Mouse (Mus musculus) midbrain, embryonic 16.5 days (tissue): ENCODE measurements around the gene Msgn1. TPM values are rescaled to one million over a fixed set of nuclear protein-coding genes. Genes with fewer than 3 reads are reported as not detected.

Experiments used
- ATAC-seq: fragments of 200-750 bp; cut with Nextera tagmentation; 2 replicates; pipeline ENCODE4 v1.8.0; 2017; ENCODE audit warnings: moderate TSS enrichment
- H3K27ac ChIP-seq: fragments of 300-500 bp; sonication (generic); 2 replicates; pipeline ENCODE4 v1.5.1; 2014; ENCODE audit warnings: mild to moderate bottlenecking, low read length, mixed read lengths
- H3K27me3 ChIP-seq: fragments of 300-500 bp; sonication (generic); 2 replicates; pipeline ENCODE4 v1.6.1; 2014; ENCODE audit warnings: low read depth, low read length, mixed read lengths; ENCODE audit not compliant: control insufficient read depth, insufficient read depth
- H3K36me3 ChIP-seq: fragments of 300-500 bp; sonication (generic); 2 replicates; pipeline ENCODE4 v1.6.1; 2014; ENCODE audit warnings: mild to moderate bottlenecking, low read length, moderate library complexity, mixed read lengths; ENCODE audit not compliant: control insufficient read depth, insufficient read depth
- H3K4me1 ChIP-seq: fragments of 300-500 bp; sonication (generic); 2 replicates; pipeline ENCODE4 v1.6.1; 2014; ENCODE audit warnings: mild to moderate bottlenecking, low read length, mixed read lengths; ENCODE audit not compliant: control insufficient read depth, insufficient read depth
- H3K4me2 ChIP-seq: fragments of 300-500 bp; sonication (generic); 2 replicates; pipeline ENCODE4 v1.6.1; 2014; ENCODE audit warnings: mild to moderate bottlenecking, low read length, mixed read lengths
- H3K4me3 ChIP-seq: fragments of 300-500 bp; sonication (generic); 2 replicates; pipeline ENCODE4 v1.5.1; 2014; ENCODE audit warnings: low read depth, mild to moderate bottlenecking, low read length, moderate library complexity, mixed read lengths
- H3K9ac ChIP-seq: fragments of 300-500 bp; sonication (generic); 2 replicates; pipeline ENCODE4 v1.6.1; 2014; ENCODE audit warnings: low read depth, low read length, mixed read lengths
- H3K9me3 ChIP-seq: fragments of 300-500 bp; sonication (generic); replicated peaks from 2 replicates; pipeline ENCODE4 v1.6.1; 2014; ENCODE audit warnings: mild to moderate bottlenecking, low read length, mixed read lengths; ENCODE audit not compliant: control insufficient read depth, poor library complexity, severe bottlenecking
- WGBS: fragments of 180-500 bp; shearing (Covaris S2); extraction: QIAGEN DNeasy Blood & Tissue Kit; methylation state at CpG from one replicate; pipeline ENCODE4 v1.1.7; 2014; 5-methylcytosine and 5-hydroxymethylcytosine counted together
- polyA plus RNA-seq: library from polyadenylated mRNA; unstranded; fragments of >200 nt; fragmentation: Nextera tagmentation; extraction: Ambion mirVana; gene quantifications from 2 replicates; pipeline ENCODE4 v1.2.1, GENCODE M21; 2015

Gene Msgn1
- polyA plus RNA-seq, 1 experiment from 2014 or later, result not detected

DNA sequence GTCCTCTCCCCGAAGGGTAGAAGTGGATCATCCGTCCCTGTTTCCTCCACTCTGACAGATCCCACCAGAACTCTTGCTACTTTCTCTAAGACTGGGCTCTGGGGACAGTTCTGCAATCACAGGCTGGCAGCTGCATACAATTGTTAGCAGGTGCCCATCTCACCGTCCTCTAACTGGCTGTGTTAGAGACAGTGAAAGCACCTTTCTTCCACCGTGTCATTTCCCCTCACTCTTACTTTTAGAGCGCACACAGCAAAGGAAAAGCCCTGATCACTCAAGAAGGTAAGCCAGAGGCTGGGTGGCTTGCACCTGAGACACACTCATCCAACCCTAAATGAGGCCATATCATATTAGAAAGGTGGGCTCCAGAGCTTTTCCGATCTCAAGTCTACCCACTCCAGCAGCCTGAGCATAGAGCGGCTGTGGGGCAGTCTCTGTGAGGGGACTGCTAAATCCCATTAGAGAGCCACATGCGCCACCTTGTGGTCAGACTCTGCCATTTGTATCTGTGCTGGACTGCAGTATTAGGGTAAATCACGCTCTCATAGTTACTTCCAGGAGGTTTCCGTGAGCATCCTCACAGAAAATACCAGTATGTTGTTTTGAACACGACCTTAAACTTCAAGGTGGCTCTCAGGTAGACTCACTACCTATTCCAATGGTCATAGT is 30.2 kb downstream of the Msgn1 start:
- Histone ChIP-seq H3K4me1 (0 out of 2 replicates have a peak, but pooled peaks cover 4% of the 10 kb centered on the region), H3K9ac (no peak overlapping the region), H3K4me2 (peak overlapping the region; percentile 46), H3K4me3 (no peak overlapping the region; the same call in 1 of the 2 replicates), H3K9me3 (no peaks in the 10 kb centered on the region), H3K36me3 (no peaks in the 10 kb centered on the region), H3K27ac (no peak overlapping the region), H3K27me3 (no peaks in the 10 kb centered on the region)
- peak; percentile 98 for ATAC-seq
- WGBS, result 29% methylated on average over 11 of the region's 11 CpGs

DNA sequence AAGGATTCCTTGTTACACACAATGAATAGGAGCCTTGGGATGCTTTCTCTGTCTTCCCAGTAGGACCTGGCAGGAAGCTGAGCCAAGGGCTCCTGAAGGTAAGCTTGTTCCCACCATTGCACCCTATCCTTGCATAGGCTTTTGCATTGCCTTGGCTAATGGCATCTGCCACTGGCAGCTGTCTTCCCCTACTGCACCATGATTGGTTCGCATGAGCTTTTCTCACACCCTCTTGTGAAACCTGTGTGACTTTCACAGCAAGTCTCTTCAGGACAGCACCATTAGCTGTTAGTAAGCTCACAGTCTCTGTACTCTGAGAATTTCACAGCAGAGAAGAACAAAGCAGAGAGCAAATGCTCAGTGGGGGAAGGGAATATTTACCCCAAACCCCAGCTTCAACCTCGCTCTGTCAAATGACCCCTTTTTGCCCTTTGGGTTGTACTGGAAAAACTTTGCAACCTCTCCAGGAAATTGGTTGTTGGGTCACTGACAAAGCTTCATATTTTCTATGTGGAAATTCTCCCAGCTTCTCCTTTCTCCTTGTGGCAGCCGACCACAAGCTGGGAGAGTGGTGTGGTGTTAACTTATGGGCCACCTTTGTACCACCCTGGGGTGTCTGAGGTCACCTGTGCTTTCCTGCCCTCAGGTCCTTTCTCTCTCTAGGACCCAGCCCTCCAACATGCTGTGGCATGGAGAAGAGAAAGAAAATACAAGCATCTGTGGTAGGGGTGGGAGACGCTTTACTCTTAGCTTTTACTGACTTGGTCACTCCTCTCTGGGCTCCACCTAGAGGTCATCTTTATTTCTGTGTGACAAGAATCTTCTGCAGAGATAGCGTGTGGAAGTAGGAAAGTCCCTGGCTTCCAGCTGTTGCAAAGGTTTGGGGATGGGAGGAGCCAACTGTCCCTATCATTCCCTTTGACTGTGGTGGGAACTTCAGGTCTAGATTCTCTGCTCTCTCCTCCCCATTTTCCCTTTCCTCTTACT is 31.1 kb downstream of the Msgn1 start:
- ATAC-seq, result no peak
- Histone ChIP-seq H3K27me3 (no peaks in the 10 kb centered on the region), H3K9me3 (no peaks in the 10 kb centered on the region), H3K36me3 (no peaks in the 10 kb centered on the region), H3K4me2 (no peak overlapping the region), H3K9ac (no peak overlapping the region), H3K4me3 (no peak overlapping the region), H3K4me1 (0 out of 2 replicates have a peak, but pooled peaks cover 4% of the 10 kb centered on the region), H3K27ac (no peak overlapping the region)
- WGBS, result 61% methylated on average over 5 of the region's 5 CpGs

DNA sequence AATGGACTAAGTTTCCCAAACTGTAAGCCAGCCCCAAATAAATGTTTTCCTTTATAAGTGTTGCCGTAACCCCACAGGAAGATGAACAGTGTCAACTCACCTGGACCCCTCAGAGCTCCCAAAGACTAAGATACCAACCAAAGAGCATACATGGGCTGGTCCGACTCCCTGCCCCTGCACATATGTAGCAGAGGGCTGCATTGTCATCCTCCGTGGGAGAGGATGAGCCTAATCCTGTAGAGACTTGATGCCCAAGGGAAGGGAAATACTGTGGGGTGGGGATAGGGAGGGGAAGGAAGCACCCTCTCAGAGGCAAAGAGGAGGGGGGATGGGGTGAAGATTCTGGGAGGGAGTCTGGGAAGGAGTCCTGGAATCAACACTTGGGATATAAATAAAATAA is 50.1 kb downstream of the Msgn1 start:
- H3K9me3 ChIP-seq, result no peaks in the 10 kb centered on the region
- WGBS, result 91% methylated on average over 3 of the region's 3 CpGs
- no peaks in the 10 kb centered on the region for H3K4me1 ChIP-seq
- no peak overlapping the region for H3K4me3 ChIP-seq
- ATAC-seq, result no peak
- H3K27ac ChIP-seq, result no peak overlapping the region
- H3K4me2 ChIP-seq, result no peak overlapping the region
- H3K36me3 ChIP-seq, result no peaks in the 10 kb centered on the region
- H3K9ac ChIP-seq, result no peak overlapping the region
- H3K27me3 ChIP-seq, result no peaks in the 10 kb centered on the region

Other genes starting within 250 kb of the Msgn1 start
- gene Kcns3, start 57.9 kb downstream of the Msgn1 start, polyA plus RNA-seq, result 0.26 and 0.33 TPM in 2 replicates
- gene Gen1, start 56.8 kb upstream of the Msgn1 start, polyA plus RNA-seq, result 1.2 and 1.6 TPM in 2 replicates
- gene Smc6, start 56.9 kb upstream of the Msgn1 start, polyA plus RNA-seq, result 97.1 and 111 TPM in 2 replicates
- gene Vsnl1, start 227.6 kb upstream of the Msgn1 start, polyA plus RNA-seq, result 80.5 and 145 TPM in 2 replicates
- 0.52 and 0.70 TPM in 2 replicates for gene Rad51ap2, start 247.1 kb upstream of the Msgn1 start, polyA plus RNA-seq